Mouse (Mus musculus): Measurements from ENCODE around the gene Spag5. TPM values are rescaled to one million over a fixed set of nuclear protein-coding genes. Genes with fewer than 3 reads are reported as not detected.
A peak's percentile ranks its signal among the peaks of the same experiment; 100 is the strongest.

Spag5 gene
- polyA plus RNA-seq, 1 experiment from 2014 or later = 48.3 TPM

GRCm38 (mm10) chr11:78345801-78346200 is 44.5 kb downstream of the Spag5 start:
- no peak overlapping the region for H3K27ac ChIP-seq (ENCODE audit: low read depth, low read length)

GRCm38 (mm10) chr11:78346326-78347069 is 45.2 kb downstream of the Spag5 start:
- H3K4me2 ChIP-seq (replicated peaks; ENCODE audit: low read depth, low read length) = no peak overlapping the region
- no peaks in the 10 kb centered on the region for H3K27me3 ChIP-seq (ENCODE audit: control insufficient read depth, insufficient read depth, low read length)
- no peak overlapping the region for H3K27ac ChIP-seq (ENCODE audit: low read depth, low read length)
- H3K4me3 ChIP-seq (ENCODE audit: low read depth, low read length) = no peak overlapping the region
- H3K36me3 ChIP-seq (ENCODE audit: control insufficient read depth, insufficient read depth, low read length) = no peaks in the 10 kb centered on the region
- H3K9ac ChIP-seq (ENCODE audit: low read depth, low read length) = no peak overlapping the region
- WGBS = 91% methylated on average over 6 of the region's 6 CpGs
- H3K9me3 ChIP-seq (ENCODE audit: control insufficient read depth, low read length) = no peaks in the 10 kb centered on the region
- no peak for ATAC-seq (ENCODE audit: low FRiP score)
- DNase-seq (ENCODE audit: low spot score) = no peak
- H3K4me1 ChIP-seq (replicated peaks; ENCODE audit: control insufficient read depth, insufficient read depth, low read length) = peaks cover 4% of the 10 kb centered on the region; the same call in 1 of the 2 replicates

More at GRCm38 (mm10) chr11:78345801-78346200, 44.5 kb downstream of the Spag5 start:
- Histone ChIP-seq H3K4me2 (replicated peaks; ENCODE audit: low read depth, low read length) (no peak overlapping the region), H3K9ac (ENCODE audit: low read depth, low read length) (no peak overlapping the region), H3K4me3 (ENCODE audit: low read depth, low read length) (no peak overlapping the region), H3K4me1 (replicated peaks; ENCODE audit: control insufficient read depth, insufficient read depth, low read length) (peaks cover 4% of the 10 kb centered on the region; the same call in 1 of the 2 replicates), H3K36me3 (ENCODE audit: control insufficient read depth, insufficient read depth, low read length) (0 out of 2 replicates have a peak, but pooled peaks cover 2% of the 10 kb centered on the region), H3K27me3 (ENCODE audit: control insufficient read depth, insufficient read depth, low read length) (no peaks in the 10 kb centered on the region), H3K9me3 (ENCODE audit: control insufficient read depth, low read length) (no peaks in the 10 kb centered on the region)
- ATAC-seq (ENCODE audit: low FRiP score) (no peak), DNase-seq (ENCODE audit: low spot score) (no peak)
- 80% methylated on average over 7 of the region's 7 CpGs for WGBS

- Histone ChIP-seq H3K4me3 (ENCODE audit: low read depth, low read length) (no peak overlapping the region), H3K4me2 (replicated peaks; ENCODE audit: low read depth, low read length) (no peak overlapping the region), H3K9me3 (ENCODE audit: control insufficient read depth, low read length) (no peaks in the 10 kb centered on the region), H3K36me3 (ENCODE audit: control insufficient read depth, insufficient read depth, low read length) (no peaks in the 10 kb centered on the region), H3K9ac (ENCODE audit: low read depth, low read length) (no peak overlapping the region), H3K4me1 (replicated peaks; ENCODE audit: control insufficient read depth, insufficient read depth, low read length) (peaks cover 4% of the 10 kb centered on the region; the same call in 1 of the 2 replicates), H3K27ac (ENCODE audit: low read depth, low read length) (no peak overlapping the region), H3K27me3 (ENCODE audit: control insufficient read depth, insufficient read depth, low read length) (no peaks in the 10 kb centered on the region)
- 91% methylated on average over 10 of the region's 10 CpGs for WGBS
- no peak for ATAC-seq (ENCODE audit: low FRiP score)
- peak; percentile 91 for DNase-seq (ENCODE audit: low spot score)
These were observed 45.9 kb downstream of the Spag5 start for GRCm38 (mm10) chr11:78347070-78347754.

GRCm38 (mm10) chr11:78347908-78348307 is 46.6 kb downstream of the Spag5 start:
- Histone ChIP-seq H3K9ac (ENCODE audit: low read depth, low read length) (no peak overlapping the region), H3K27ac (ENCODE audit: low read depth, low read length) (no peak overlapping the region), H3K9me3 (ENCODE audit: control insufficient read depth, low read length) (no peaks in the 10 kb centered on the region), H3K4me1 (replicated peaks; ENCODE audit: control insufficient read depth, insufficient read depth, low read length) (peaks cover 4% of the 10 kb centered on the region; the same call in 1 of the 2 replicates), H3K27me3 (ENCODE audit: control insufficient read depth, insufficient read depth, low read length) (no peaks in the 10 kb centered on the region), H3K4me3 (ENCODE audit: low read depth, low read length) (no peak overlapping the region), H3K36me3 (ENCODE audit: control insufficient read depth, insufficient read depth, low read length) (no peaks in the 10 kb centered on the region), H3K4me2 (replicated peaks; ENCODE audit: low read depth, low read length) (no peak overlapping the region)
- DNase-seq (ENCODE audit: low spot score) = no peak
- 69% methylated on average over 9 of the region's 9 CpGs for WGBS
- no peak for ATAC-seq (ENCODE audit: low FRiP score)

- no peaks in the 10 kb centered on the region for H3K9me3 ChIP-seq (ENCODE audit: control insufficient read depth, low read length)
- no peak overlapping the region for H3K27ac ChIP-seq (ENCODE audit: low read depth, low read length)
- no peaks in the 10 kb centered on the region for H3K27me3 ChIP-seq (ENCODE audit: control insufficient read depth, insufficient read depth, low read length)
- 31% methylated on average over 7 of the region's 7 CpGs for WGBS
- H3K4me3 ChIP-seq (ENCODE audit: low read depth, low read length) = no peak overlapping the region
- DNase-seq (ENCODE audit: low spot score) (no peak), ATAC-seq (ENCODE audit: low FRiP score) (no peak)
- no peak overlapping the region for H3K9ac ChIP-seq (ENCODE audit: low read depth, low read length)
- peaks cover 4% of the 10 kb centered on the region; the same call in 1 of the 2 replicates for H3K4me1 ChIP-seq (replicated peaks; ENCODE audit: control insufficient read depth, insufficient read depth, low read length)
- H3K4me2 ChIP-seq (replicated peaks; ENCODE audit: low read depth, low read length) = no peak overlapping the region
- no peaks in the 10 kb centered on the region for H3K36me3 ChIP-seq (ENCODE audit: control insufficient read depth, insufficient read depth, low read length)
These were observed 47.1 kb downstream of the Spag5 start for GRCm38 (mm10) chr11:78348474-78348873.

GRCm38 (mm10) chr11:78349441-78350358 is 48.4 kb downstream of the Spag5 start:
- H3K4me2 ChIP-seq (replicated peaks; ENCODE audit: low read depth, low read length) = no peak overlapping the region
- H3K9ac ChIP-seq (ENCODE audit: low read depth, low read length) = no peak overlapping the region
- peaks cover 3% of the 10 kb centered on the region; the same call in 1 of the 2 replicates for H3K4me1 ChIP-seq (replicated peaks; ENCODE audit: control insufficient read depth, insufficient read depth, low read length)
- no peaks in the 10 kb centered on the region for H3K27me3 ChIP-seq (ENCODE audit: control insufficient read depth, insufficient read depth, low read length)
- ATAC-seq (ENCODE audit: low FRiP score) (no peak), DNase-seq (ENCODE audit: low spot score) (no peak)
- no peak overlapping the region for H3K27ac ChIP-seq (ENCODE audit: low read depth, low read length)
- H3K36me3 ChIP-seq (ENCODE audit: control insufficient read depth, insufficient read depth, low read length) = no peaks in the 10 kb centered on the region
- H3K9me3 ChIP-seq (ENCODE audit: control insufficient read depth, low read length) = no peaks in the 10 kb centered on the region
- no peak overlapping the region for H3K4me3 ChIP-seq (ENCODE audit: low read depth, low read length)
- 86% methylated on average over 4 of the region's 4 CpGs for WGBS

- Histone ChIP-seq H3K36me3 (ENCODE audit: control insufficient read depth, insufficient read depth, low read length) (no peaks in the 10 kb centered on the region), H3K27me3 (ENCODE audit: control insufficient read depth, insufficient read depth, low read length) (no peaks in the 10 kb centered on the region), H3K9ac (ENCODE audit: low read depth, low read length) (no peak overlapping the region), H3K9me3 (ENCODE audit: control insufficient read depth, low read length) (no peaks in the 10 kb centered on the region), H3K4me3 (ENCODE audit: low read depth, low read length) (no peak overlapping the region), H3K4me2 (replicated peaks; ENCODE audit: low read depth, low read length) (no peak overlapping the region), H3K27ac (ENCODE audit: low read depth, low read length) (no peak overlapping the region), H3K4me1 (replicated peaks; ENCODE audit: control insufficient read depth, insufficient read depth, low read length) (no peaks in the 10 kb centered on the region)
- DNase-seq (ENCODE audit: low spot score) (no peak), ATAC-seq (ENCODE audit: low FRiP score) (no peak)
- WGBS = 91% methylated on average over 1 of the region's 1 CpGs
These were observed 51.8 kb downstream of the Spag5 start for GRCm38 (mm10) chr11:78353081-78353480.

GRCm38 (mm10) chr11:78354905-78355304 is 53.6 kb downstream of the Spag5 start:
- ATAC-seq (ENCODE audit: low FRiP score) (no peak), DNase-seq (ENCODE audit: low spot score) (no peak)
- WGBS = 88% methylated on average over 6 of the region's 6 CpGs
- no peak overlapping the region for H3K27ac ChIP-seq (ENCODE audit: low read depth, low read length)
- no peaks in the 10 kb centered on the region for H3K36me3 ChIP-seq (ENCODE audit: control insufficient read depth, insufficient read depth, low read length)
- no peaks in the 10 kb centered on the region for H3K27me3 ChIP-seq (ENCODE audit: control insufficient read depth, insufficient read depth, low read length)
- no peak overlapping the region for H3K4me3 ChIP-seq (ENCODE audit: low read depth, low read length)
- H3K4me2 ChIP-seq (replicated peaks; ENCODE audit: low read depth, low read length) = no peak overlapping the region
- H3K4me1 ChIP-seq (replicated peaks; ENCODE audit: control insufficient read depth, insufficient read depth, low read length) = no peaks in the 10 kb centered on the region
- H3K9ac ChIP-seq (ENCODE audit: low read depth, low read length) = no peak overlapping the region
- H3K9me3 ChIP-seq (ENCODE audit: control insufficient read depth, low read length) = no peaks in the 10 kb centered on the region
